Comparison of ENCODE assay signal across 17 mouse cellular contexts in the genomic region with DNA sequence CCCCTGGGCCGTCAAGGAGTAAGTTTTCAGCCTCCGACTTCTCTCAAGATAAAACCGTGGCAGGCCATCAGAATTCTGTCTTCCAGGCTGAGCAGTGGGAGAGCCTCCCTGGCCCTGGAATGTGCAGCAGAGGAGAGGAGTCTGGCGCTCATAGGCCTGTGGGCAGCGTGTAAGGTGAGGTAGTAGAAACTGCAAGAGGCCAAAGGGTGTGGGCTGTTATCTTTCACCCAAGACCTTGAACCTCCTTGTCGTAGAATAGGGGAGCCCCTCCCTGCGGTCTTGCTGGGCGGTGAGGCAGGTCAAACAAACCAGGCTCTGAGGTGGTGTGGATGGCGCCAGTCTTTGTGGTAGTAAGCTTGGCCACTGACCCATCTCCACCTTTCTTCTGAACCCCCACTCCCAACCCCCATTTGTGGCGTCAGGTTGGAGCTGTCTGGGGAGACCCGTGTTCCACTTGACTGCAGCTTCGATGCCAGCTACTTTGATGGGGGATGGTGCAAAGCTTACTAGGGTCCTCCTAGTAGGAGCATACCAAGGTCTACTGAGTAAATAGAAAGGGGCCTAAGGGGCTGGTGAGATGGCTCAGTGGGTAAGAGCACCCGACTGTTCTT. TPM values are rescaled to one million over a fixed set of nuclear protein-coding genes. Genes with fewer than 3 reads are reported as not detected.
DNase-seq lines count a peak whose midpoint lies in the region; ATAC-seq lines count a peak whose summit lies in the region.
"Had no signal": no experiment of that assay in that cellular context is flagged by ENCODE, and none has a peak within 500 bp of the region (broad histone marks: within the 10 kb centered on the region; RNA-seq: fewer than 3 reads in every experiment).

No protein-coding gene starts in this region.

- no peak overlapping the region for H3K9ac ChIP-seq in kidney, embryonic 15.5 days
- peak overlapping the region; percentile 12; the same call in 1 of the 2 replicates for H3K9ac ChIP-seq in liver, embryonic 13.5 days
- no peak overlapping the region for H3K9ac ChIP-seq in stomach, embryonic 16.5 days (ENCODE audit: low read length)
- H3K9ac ChIP-seq: hindbrain, embryonic 14.5 days had no signal

- no peaks in the 10 kb centered on the region for H3K27me3 ChIP-seq in kidney, embryonic 15.5 days
- H3K27me3 ChIP-seq in erythroblast, embryonic 14.5 days (ENCODE audit: control insufficient read depth) = no peaks in the 10 kb centered on the region
- no peaks in the 10 kb centered on the region for H3K27me3 ChIP-seq in liver, embryonic 13.5 days
- no peaks in the 10 kb centered on the region for H3K27me3 ChIP-seq in stomach, embryonic 16.5 days (ENCODE audit: control insufficient read depth, insufficient read depth, low read length)

- no peaks in the 10 kb centered on the region for H3K9me3 ChIP-seq in kidney, embryonic 15.5 days (replicated peaks)
- no peaks in the 10 kb centered on the region for H3K9me3 ChIP-seq in erythroblast, embryonic 14.5 days (ENCODE audit: control insufficient read depth, low read length)
- H3K9me3 ChIP-seq in liver, embryonic 13.5 days (replicated peaks) = no peaks in the 10 kb centered on the region
- no peaks in the 10 kb centered on the region for H3K9me3 ChIP-seq in stomach, embryonic 16.5 days (replicated peaks; ENCODE audit: control insufficient read depth, low read length)

- ATAC-seq in kidney, embryonic 15.5 days (replicated peaks; ENCODE audit: low FRiP score) = peak; percentile 76
- peak; percentile 89 for ATAC-seq in liver, embryonic 13.5 days (ENCODE audit: low read depth)
- ATAC-seq in stomach, embryonic 16.5 days (ENCODE audit: insufficient read depth, low FRiP score) = peak; percentile 66; the same call in 1 of the 2 replicates
- ATAC-seq: forebrain, embryonic 14.5 days had no signal

- peaks cover 35% of the 10 kb centered on the region for H3K36me3 ChIP-seq in kidney, embryonic 15.5 days
- peaks cover 35% of the 10 kb centered on the region for H3K36me3 ChIP-seq in erythroblast, embryonic 14.5 days (ENCODE audit: control insufficient read depth)
- peaks cover 23% of the 10 kb centered on the region for H3K36me3 ChIP-seq in liver, embryonic 13.5 days
- H3K36me3 ChIP-seq in stomach, embryonic 16.5 days (ENCODE audit: control insufficient read depth, insufficient read depth, low read length) = peaks cover 9% of the 10 kb centered on the region; the same call in 1 of the 2 replicates

- peaks cover 41% of the 10 kb centered on the region for H3K4me1 ChIP-seq in kidney, embryonic 15.5 days
- H3K4me1 ChIP-seq in erythroblast, embryonic 14.5 days (ENCODE audit: control insufficient read depth) = peaks cover 55% of the 10 kb centered on the region
- peaks cover 51% of the 10 kb centered on the region for H3K4me1 ChIP-seq in liver, embryonic 13.5 days (replicated peaks)
- H3K4me1 ChIP-seq in stomach, embryonic 16.5 days (ENCODE audit: control insufficient read depth, insufficient read depth, low read length) = no peaks in the 10 kb centered on the region

- H3K27ac ChIP-seq in kidney, embryonic 15.5 days = peak overlapping the region; percentile 86
- peak overlapping the region; percentile 75 for H3K27ac ChIP-seq in liver, embryonic 13.5 days
- no peak overlapping the region for H3K27ac ChIP-seq in stomach, embryonic 16.5 days (ENCODE audit: low read length)
- H3K27ac ChIP-seq: hindbrain, embryonic 14.5 days; macrophage had no signal

- DNase-seq in kidney, adult 18-20 months = no peak
- peak; percentile 50 for DNase-seq in liver, embryonic 13.5 days
- no peak for DNase-seq in thymus, postnatal 36 days
- DNase-seq in adrenal gland, postnatal 10 days = no peak
- DNase-seq: adrenal gland, postnatal 25 days; cerebellum, adult 9-10 months; heart, adult 18-20 months; heart, postnatal 10 days; kidney, postnatal 14 days; lung, adult 18-20 months; midbrain, embryonic 14.5 days had no signal

- 39% methylated on average over 13 of the region's 13 CpGs for WGBS in kidney, embryonic 15.5 days
- WGBS in liver, embryonic 13.5 days (ENCODE audit: insufficient replicate concordance) = 40% methylated on average over 13 of the region's 13 CpGs
- WGBS in stomach, embryonic 16.5 days = 61% methylated on average over 13 of the region's 13 CpGs

- H3K4me3 ChIP-seq in kidney, embryonic 15.5 days (replicated peaks) = no peak overlapping the region
- peak overlapping the region; percentile 34 for H3K4me3 ChIP-seq in erythroblast, embryonic 14.5 days (replicated peaks)
- peak overlapping the region; percentile 8; the same call in 1 of the 2 replicates for H3K4me3 ChIP-seq in liver, embryonic 13.5 days (replicated peaks)
- no peak overlapping the region for H3K4me3 ChIP-seq in stomach, embryonic 16.5 days (replicated peaks; ENCODE audit: low read length)

- H3K4me2 ChIP-seq in kidney, embryonic 15.5 days = peak overlapping the region; percentile 23; the same call in 1 of the 2 replicates
- H3K4me2 ChIP-seq in liver, embryonic 13.5 days = peak overlapping the region; percentile 51
- no peak overlapping the region for H3K4me2 ChIP-seq in stomach, embryonic 16.5 days (ENCODE audit: low read depth, low read length)
- H3K4me2 ChIP-seq: hindbrain, embryonic 14.5 days had no signal

RNA-seq across cellular contexts. Expression of a gene that starts 7.0 kb away (rescaled TPM):
- 118 and 121 TPM in 2 replicates for polyA plus RNA-seq in kidney, embryonic 15.5 days (2015; fragmentation: Nextera tagmentation; extraction: Ambion mirVana)
- polyA plus RNA-seq in erythroblast, embryonic 14.5 days (2012) = 7.7 and 11.5 TPM in 2 replicates
- polyA plus RNA-seq in liver, embryonic 13.5 days (2015; fragmentation: Nextera tagmentation; extraction: Ambion mirVana) = 55.3 and 58.7 TPM in 2 replicates
- 32.0 and 37.6 TPM in 2 replicates for polyA plus RNA-seq in stomach, embryonic 16.5 days (2015; fragmentation: Nextera tagmentation; extraction: Ambion mirVana)
- total RNA-seq in adrenal gland, postnatal 10 days (2021) = 100 to 1,000 TPM; 117 to 132 TPM

RNA-seq across cellular contexts. Expression of a gene that starts 23.3 kb away (rescaled TPM):
- polyA plus RNA-seq in kidney, embryonic 15.5 days (2015; fragmentation: Nextera tagmentation; extraction: Ambion mirVana) = 17.5 and 18.1 TPM in 2 replicates
- 0.11 and 0.22 TPM in 2 replicates for polyA plus RNA-seq in erythroblast, embryonic 14.5 days (2012)
- 5.5 and 6.2 TPM in 2 replicates for polyA plus RNA-seq in liver, embryonic 13.5 days (2015; fragmentation: Nextera tagmentation; extraction: Ambion mirVana)
- 11.0 and 11.6 TPM in 2 replicates for polyA plus RNA-seq in stomach, embryonic 16.5 days (2015; fragmentation: Nextera tagmentation; extraction: Ambion mirVana)
- 1 to 10 TPM; 5.7 to 6.1 TPM for total RNA-seq in adrenal gland, postnatal 10 days (2021)

RNA-seq across cellular contexts. Expression of a gene that starts 23.5 kb away (rescaled TPM):
- polyA plus RNA-seq in kidney, embryonic 15.5 days (2015; fragmentation: Nextera tagmentation; extraction: Ambion mirVana) = 158 and 161 TPM in 2 replicates
- polyA plus RNA-seq in erythroblast, embryonic 14.5 days (2012) = 3.2 and 4.3 TPM in 2 replicates
- 88.2 and 91.6 TPM in 2 replicates for polyA plus RNA-seq in liver, embryonic 13.5 days (2015; fragmentation: Nextera tagmentation; extraction: Ambion mirVana)
- polyA plus RNA-seq in stomach, embryonic 16.5 days (2015; fragmentation: Nextera tagmentation; extraction: Ambion mirVana) = 165 and 166 TPM in 2 replicates
- 100 to 1,000 TPM; 184 to 191 TPM for total RNA-seq in adrenal gland, postnatal 10 days (2021)

RNA-seq across cellular contexts. Expression of a gene that starts 25.5 kb away (rescaled TPM):
- 110 and 113 TPM in 2 replicates for polyA plus RNA-seq in kidney, embryonic 15.5 days (2015; fragmentation: Nextera tagmentation; extraction: Ambion mirVana)
- 12.5 and 13.5 TPM in 2 replicates for polyA plus RNA-seq in erythroblast, embryonic 14.5 days (2012)
- polyA plus RNA-seq in liver, embryonic 13.5 days (2015; fragmentation: Nextera tagmentation; extraction: Ambion mirVana) = 68.1 and 70.3 TPM in 2 replicates
- polyA plus RNA-seq in stomach, embryonic 16.5 days (2015; fragmentation: Nextera tagmentation; extraction: Ambion mirVana) = 71.6 and 74.5 TPM in 2 replicates
- 10 to 100 TPM; 72.3 to 73.4 TPM for total RNA-seq in adrenal gland, postnatal 10 days (2021)

RNA-seq across cellular contexts. Expression of a gene that starts 44.5 kb away (rescaled TPM):
- polyA plus RNA-seq in kidney, embryonic 15.5 days (2015; fragmentation: Nextera tagmentation; extraction: Ambion mirVana) = 0.72 and 0.78 TPM in 2 replicates
- polyA plus RNA-seq in erythroblast, embryonic 14.5 days (2012) = 0.11 and 0.24 TPM in 2 replicates
- 0.09 and 0.20 TPM in 2 replicates for polyA plus RNA-seq in liver, embryonic 13.5 days (2015; fragmentation: Nextera tagmentation; extraction: Ambion mirVana)
- polyA plus RNA-seq in stomach, embryonic 16.5 days (2015; fragmentation: Nextera tagmentation; extraction: Ambion mirVana) = 0.30 and 0.87 TPM in 2 replicates
- total RNA-seq in adrenal gland, postnatal 10 days (2021) = 1 to 10 TPM; 1.9 TPM

Comparison
In these comparisons a context has a peak if more than half of its experiments do, and no peak if none do; other contexts are left out.
1. H3K4me3 ChIP-seq: peak in erythroblast, embryonic 14.5 days (single experiment) and liver, embryonic 13.5 days (single experiment); none in kidney, embryonic 15.5 days (single experiment) and stomach, embryonic 16.5 days (single experiment).
2. RNA of a gene that starts 23.5 kb away (polyA plus RNA-seq): 165 to 166 TPM in stomach, embryonic 16.5 days, 158 to 161 TPM in kidney, embryonic 15.5 days and 88.2 to 91.6 TPM in liver, embryonic 13.5 days; 3.2 to 4.3 TPM in erythroblast, embryonic 14.5 days; every median in the first group is over 10 times any median in the second.
3. Peak in every context shown above with its lines, with median percentiles within 50 percentile points of each other: ATAC-seq.